Mouse (Mus musculus) myocyte (in vitro differentiated cells): Measurements from ENCODE around the gene Syn3.

Experiments used
- E2F4 ChIP-seq: IDR thresholded peaks from one replicate; pipeline ENCODE4 v1.6.1; 2011; ENCODE audit warnings: mild to moderate bottlenecking, control low read depth, moderate library complexity; ENCODE audit not compliant: insufficient read depth
- MAX ChIP-seq: IDR thresholded peaks from one replicate; pipeline ENCODE4 v1.6.1; 2011; ENCODE audit warnings: low read depth, mild to moderate bottlenecking, control low read depth
- MYOD1 ChIP-seq, 3 experiments: IDR thresholded peaks; one replicate each; pipeline ENCODE4 v1.6.1; 2011; ENCODE audit warnings: control low read depth in 2 of 3, low read depth in 2 of 3, mild to moderate bottlenecking in 2 of 3, moderate library complexity in 1 of 3; ENCODE audit not compliant: insufficient read length in 2 of 3, control insufficient read depth in 1 of 3
- POLR2A ChIP-seq: IDR thresholded peaks from one replicate; pipeline ENCODE4 v1.6.1; 2011; ENCODE audit warnings: low read depth, mild to moderate bottlenecking, control low read depth, moderate library complexity; ENCODE audit not compliant: insufficient read length
- USF1 ChIP-seq: IDR thresholded peaks from one replicate; pipeline ENCODE4 v1.6.1; 2011; ENCODE audit warnings: low read depth, mild to moderate bottlenecking, control low read depth, moderate library complexity

DNA sequence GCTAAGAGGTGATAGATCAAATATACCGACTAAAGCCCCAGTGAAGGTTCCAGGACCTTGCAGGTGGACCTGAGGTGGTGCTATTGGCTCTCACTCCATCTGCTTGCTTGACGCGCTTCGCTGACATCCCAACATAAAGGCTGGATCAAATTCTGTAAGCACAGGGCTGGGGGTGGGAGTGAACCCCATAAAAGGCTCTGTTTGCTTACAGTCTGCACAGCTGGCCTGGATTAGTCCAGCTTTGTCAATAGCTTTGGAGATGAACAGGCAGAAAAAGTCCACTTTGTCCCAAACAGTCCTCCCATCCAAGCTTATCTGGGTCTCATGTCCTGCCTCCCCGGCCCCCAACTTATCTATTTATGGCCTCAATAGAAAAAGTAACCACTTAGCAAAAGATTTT lies 347.3 kb downstream of the Syn3 start:
- no peak for TF ChIP-seq MAX
- no peak for TF ChIP-seq POLR2A
- TF ChIP-seq E2F4 = no peak
- no peak for TF ChIP-seq USF1
- TF ChIP-seq MYOD1 (IDR thresholded peaks at IDR 0.05; ENCODE audit: control insufficient read depth in 1 of 3, insufficient read length in 2 of 3, low read depth in 2 of 3) = no peak
